Mouse (Mus musculus) c-Kit-positive CD71-positive TER-119-positive erythroid progenitor cells, embryonic 14.5 days (primary cell): Measurements from ENCODE around the gene Rnf114.

ENCODE experiments used
- DNase-seq: peaks from one replicate; pipeline ENCODE4 v3.0.0-alpha.2; 2013; ENCODE audit warnings: low spot score

Gene Rnf114

GRCm38 (mm10) chr2:167540477-167541110 is 48.1 kb downstream of the Rnf114 start:
- DNase-seq, result no peak

- DNase-seq, result no peak
These were observed 48.9 kb downstream of the Rnf114 start for GRCm38 (mm10) chr2:167541324-167541723.

- no peak for DNase-seq
These were observed 49.3 kb downstream of the Rnf114 start for GRCm38 (mm10) chr2:167541761-167542160.

- no peak for DNase-seq
These were observed 49.9 kb downstream of the Rnf114 start for GRCm38 (mm10) chr2:167542361-167542760.

GRCm38 (mm10) chr2:167543121-167544003 is 50.9 kb downstream of the Rnf114 start:
- DNase-seq, result no peak

GRCm38 (mm10) chr2:167544004-167544356 is 51.5 kb downstream of the Rnf114 start:
- DNase-seq, result no peak

GRCm38 (mm10) chr2:167544456-167544855 is 52.0 kb downstream of the Rnf114 start:
- DNase-seq, result no peak

GRCm38 (mm10) chr2:167546447-167547195 is 54.2 kb downstream of the Rnf114 start:
- DNase-seq, result no peak

- no peak for DNase-seq
These were observed 55.0 kb downstream of the Rnf114 start for GRCm38 (mm10) chr2:167547444-167547843.

GRCm38 (mm10) chr2:167548961-167549360 is 56.5 kb downstream of the Rnf114 start:
- no peak for DNase-seq

GRCm38 (mm10) chr2:167550341-167550854 is 58.0 kb downstream of the Rnf114 start:
- DNase-seq, result no peak

- no peak for DNase-seq
These were observed 59.0 kb downstream of the Rnf114 start for GRCm38 (mm10) chr2:167551342-167551920.

GRCm38 (mm10) chr2:167552292-167552691 is 59.8 kb downstream of the Rnf114 start:
- DNase-seq, result no peak

GRCm38 (mm10) chr2:167552927-167553402 is 60.5 kb downstream of the Rnf114 start:
- no peak for DNase-seq

- DNase-seq, result no peak
These were observed 63.3 kb downstream of the Rnf114 start for GRCm38 (mm10) chr2:167555766-167556165.

GRCm38 (mm10) chr2:167559413-167559812 is 67.0 kb downstream of the Rnf114 start:
- DNase-seq, result no peak

- DNase-seq, result no peak
These were observed 69.7 kb downstream of the Rnf114 start for GRCm38 (mm10) chr2:167562101-167562500.

- no peak for DNase-seq
These were observed 70.6 kb downstream of the Rnf114 start for GRCm38 (mm10) chr2:167563035-167563434.

GRCm38 (mm10) chr2:167563703-167564102 is 71.3 kb downstream of the Rnf114 start:
- no peak for DNase-seq

- no peak for DNase-seq
These were observed 72.3 kb downstream of the Rnf114 start for GRCm38 (mm10) chr2:167564551-167565311.

GRCm38 (mm10) chr2:167565312-167565656 is 72.8 kb downstream of the Rnf114 start:
- DNase-seq, result no peak
